In genomic region chr8:11399706-11400105, GRCm38 (mm10) we compare ENCODE assay signal across 14 mouse cellular contexts.
A peak's percentile ranks its signal among the peaks of the same experiment; 100 is the strongest.
DNase-seq lines count a peak whose midpoint lies in the region; ATAC-seq and TF ChIP-seq lines count a peak whose summit lies in the region.
"Had no signal": no experiment of that assay in that cellular context is flagged by ENCODE, and none has a peak within 500 bp of the region (broad histone marks: within the 10 kb centered on the region; RNA-seq: fewer than 3 reads in every experiment).

No protein-coding gene starts in this region.

- H3K4me2 ChIP-seq in heart, embryonic 11.5 days, result no peak overlapping the region
- no peak overlapping the region for H3K4me2 ChIP-seq in lung, embryonic 14.5 days
- no peak overlapping the region for H3K4me2 ChIP-seq in embryonic facial prominence, embryonic 14.5 days (ENCODE audit: low read depth, low read length)
- H3K4me2 ChIP-seq: midbrain, embryonic 15.5 days had no signal

- peaks cover 23% of the 10 kb centered on the region for H3K4me1 ChIP-seq in heart, embryonic 11.5 days (ENCODE audit: control insufficient read depth, insufficient read depth, low read length)
- H3K4me1 ChIP-seq in lung, embryonic 14.5 days (ENCODE audit: insufficient read depth), result peaks cover 8% of the 10 kb centered on the region; the same call in 1 of the 2 replicates
- peaks cover 15% of the 10 kb centered on the region for H3K4me1 ChIP-seq in lung, adult 2 months (ENCODE audit: control insufficient read depth, insufficient read depth, low read length)
- H3K4me1 ChIP-seq in embryonic facial prominence, embryonic 14.5 days (ENCODE audit: control insufficient read depth, insufficient read depth, low read length), result peaks cover 4% of the 10 kb centered on the region
- no peaks in the 10 kb centered on the region; the same call in 1 of the 2 replicates for H3K4me1 ChIP-seq in small intestine, adult 2 months (ENCODE audit: control insufficient read depth, insufficient read depth, insufficient read length, low read length)
- H3K4me1 ChIP-seq: midbrain, embryonic 15.5 days had no signal

- no peaks in the 10 kb centered on the region for H3K27me3 ChIP-seq in heart, embryonic 11.5 days (ENCODE audit: control insufficient read depth, insufficient read depth, low read length)
- no peaks in the 10 kb centered on the region for H3K27me3 ChIP-seq in lung, embryonic 14.5 days (ENCODE audit: insufficient read depth, low read length)
- no peaks in the 10 kb centered on the region for H3K27me3 ChIP-seq in embryonic facial prominence, embryonic 14.5 days (replicated peaks; ENCODE audit: control insufficient read depth, insufficient read depth, low read length)
- no peaks in the 10 kb centered on the region for H3K27me3 ChIP-seq in small intestine, adult 2 months (ENCODE audit: control insufficient read depth, insufficient read depth, low read length)
- H3K27me3 ChIP-seq: midbrain, embryonic 15.5 days had no signal

- no peak for TF ChIP-seq POLR2A in lung, adult 2 months (IDR thresholded peaks at IDR 0.05; ENCODE audit: borderline replicate concordance, extremely low read depth, low read depth, low read length)
- no peak for TF ChIP-seq POLR2A in small intestine, adult 2 months (IDR thresholded peaks at IDR 0.05; ENCODE audit: low read depth, low read length)

- H3K36me3 ChIP-seq in heart, embryonic 11.5 days (ENCODE audit: control insufficient read depth, insufficient read depth, low read length), result peaks cover 6% of the 10 kb centered on the region
- H3K36me3 ChIP-seq in lung, embryonic 14.5 days (ENCODE audit: insufficient read depth), result peaks cover 32% of the 10 kb centered on the region
- H3K36me3 ChIP-seq in embryonic facial prominence, embryonic 14.5 days (ENCODE audit: control insufficient read depth, insufficient read depth, low read length), result 0 out of 2 replicates have a peak, but pooled peaks cover 15% of the 10 kb centered on the region
- no peaks in the 10 kb centered on the region for H3K36me3 ChIP-seq in small intestine, adult 2 months (ENCODE audit: control insufficient read depth, insufficient read depth, low read length)
- H3K36me3 ChIP-seq: midbrain, embryonic 15.5 days had no signal

- no peak overlapping the region for H3K4me3 ChIP-seq in heart, embryonic 11.5 days (ENCODE audit: low read depth, low read length)
- H3K4me3 ChIP-seq in lung, embryonic 14.5 days (ENCODE audit: low read depth, low read length), result no peak overlapping the region
- H3K4me3 ChIP-seq in lung, adult 2 months (replicated peaks; ENCODE audit: extremely low read depth, low read depth, low read length), result no peak overlapping the region
- H3K4me3 ChIP-seq in embryonic facial prominence, embryonic 14.5 days (ENCODE audit: low read depth, low read length), result no peak overlapping the region
- H3K4me3 ChIP-seq in small intestine, adult 2 months (ENCODE audit: low read depth, low read length), result no peak overlapping the region
- H3K4me3 ChIP-seq: erythroblast, embryonic 14.5 days; left cerebral cortex, adult 2 months; midbrain, embryonic 15.5 days had no signal

- no peak for TF ChIP-seq CTCF in lung, embryonic 14.5 days (IDR thresholded peaks at IDR 0.05; ENCODE audit: low read depth)
- no peak for TF ChIP-seq CTCF in lung, adult 2 months (IDR thresholded peaks at IDR 0.05; ENCODE audit: insufficient read depth, low read length)
- no peak for TF ChIP-seq CTCF in small intestine, adult 2 months (IDR thresholded peaks at IDR 0.05; ENCODE audit: extremely low read depth, insufficient read length, insufficient replicate concordance, low read depth, low read length)

- H3K9me3 ChIP-seq in heart, embryonic 11.5 days (replicated peaks; ENCODE audit: control insufficient read depth, low read length), result no peaks in the 10 kb centered on the region
- no peaks in the 10 kb centered on the region for H3K9me3 ChIP-seq in lung, embryonic 14.5 days (ENCODE audit: low read depth, low read length)
- H3K9me3 ChIP-seq in embryonic facial prominence, embryonic 14.5 days (ENCODE audit: control insufficient read depth, low read length), result no peaks in the 10 kb centered on the region
- H3K9me3 ChIP-seq: midbrain, embryonic 15.5 days had no signal

- WGBS in heart, embryonic 11.5 days (ENCODE audit: insufficient replicate concordance), result 55% methylated on average over 8 of the region's 8 CpGs
- 27% methylated on average over 8 of the region's 8 CpGs for WGBS in lung, embryonic 14.5 days
- 40% methylated on average over 8 of the region's 8 CpGs for WGBS in lung, adult 2 months
- WGBS in embryonic facial prominence, embryonic 14.5 days, result 37% methylated on average over 8 of the region's 8 CpGs
- 40% methylated on average over 8 of the region's 8 CpGs for WGBS in small intestine, adult 2 months

- no peak for DNase-seq in heart, postnatal 4 days
- peak; percentile 60 for DNase-seq in lung, embryonic 14.5 days
- DNase-seq in lung, adult 2 months, result no peak
- DNase-seq in embryonic facial prominence, embryonic 14.5 days (ENCODE audit: low spot score), result peak; percentile 68
- no peak for DNase-seq in adrenal gland, adult (ENCODE audit: inconsistent age in 2 of 2, low spot score in 1 of 2)
- DNase-seq in layer of hippocampus, postnatal 14 days (ENCODE audit: low spot score in 2 of 2), result no peak
- DNase-seq: cerebellum, postnatal 14 days; thymus, postnatal 25 days had no signal

- H3K27ac ChIP-seq in heart, embryonic 11.5 days (ENCODE audit: low read depth, low read length), result peak overlapping the region; percentile 50
- H3K27ac ChIP-seq in lung, embryonic 14.5 days (ENCODE audit: low read depth), result peak overlapping the region; percentile 78
- peak overlapping the region; percentile 75 for H3K27ac ChIP-seq in embryonic facial prominence, embryonic 14.5 days (replicated peaks; ENCODE audit: low read depth, low read length)
- H3K27ac ChIP-seq in small intestine, adult 2 months (ENCODE audit: insufficient read depth, low read depth, low read length), result 0 out of 2 replicates have a peak overlapping the region, but pooled peaks have one; percentile 15
- H3K27ac ChIP-seq: left cerebral cortex, adult 2 months; midbrain, embryonic 15.5 days had no signal

- no peak for ATAC-seq in heart, embryonic 11.5 days (replicated peaks; ENCODE audit: insufficient number of reproducible peaks, low FRiP score, low TSS enrichment)
- no peak for ATAC-seq in lung, embryonic 14.5 days (ENCODE audit: insufficient read depth)
- 0 out of 2 replicates have a peak, but pooled peaks have one; percentile 28 for ATAC-seq in embryonic facial prominence, embryonic 14.5 days (ENCODE audit: low read depth)
- ATAC-seq: inflammation-experienced regulatory T-cells, adult 6 months; midbrain, embryonic 15.5 days had no signal

- H3K9ac ChIP-seq in heart, embryonic 11.5 days (ENCODE audit: low read depth, low read length), result no peak overlapping the region
- no peak overlapping the region for H3K9ac ChIP-seq in lung, embryonic 14.5 days
- 0 out of 2 replicates have a peak overlapping the region, but pooled peaks have one; percentile 22 for H3K9ac ChIP-seq in embryonic facial prominence, embryonic 14.5 days (ENCODE audit: low read depth, low read length)
- H3K9ac ChIP-seq: midbrain, embryonic 15.5 days had no signal

Comparison
In these comparisons a context has a peak if more than half of its experiments do, and no peak if none do; other contexts are left out.
1. DNase-seq: peak in lung, embryonic 14.5 days (single experiment) and embryonic facial prominence, embryonic 14.5 days (single experiment); none in heart, postnatal 4 days (single experiment), lung, adult 2 months (single experiment), adrenal gland, adult (0 of 2) and layer of hippocampus, postnatal 14 days (0 of 2).
2. H3K27ac ChIP-seq: peak in every context shown above with its lines; median percentile 78 in lung, embryonic 14.5 days; 75 in embryonic facial prominence, embryonic 14.5 days; 50 in heart, embryonic 11.5 days; 15 in small intestine, adult 2 months.